Mouse (Mus musculus) CD4-positive, CD25-positive, alpha-beta regulatory T cell, adult 2 months (primary cell): ENCODE measurements around the gene Gabra6.

Source experiments
- DNase-seq: peaks from one replicate; pipeline ENCODE4 v3.0.0-alpha.2; 2012; ENCODE audit warnings: low read depth, low spot score

The Gabra6 gene

DNA sequence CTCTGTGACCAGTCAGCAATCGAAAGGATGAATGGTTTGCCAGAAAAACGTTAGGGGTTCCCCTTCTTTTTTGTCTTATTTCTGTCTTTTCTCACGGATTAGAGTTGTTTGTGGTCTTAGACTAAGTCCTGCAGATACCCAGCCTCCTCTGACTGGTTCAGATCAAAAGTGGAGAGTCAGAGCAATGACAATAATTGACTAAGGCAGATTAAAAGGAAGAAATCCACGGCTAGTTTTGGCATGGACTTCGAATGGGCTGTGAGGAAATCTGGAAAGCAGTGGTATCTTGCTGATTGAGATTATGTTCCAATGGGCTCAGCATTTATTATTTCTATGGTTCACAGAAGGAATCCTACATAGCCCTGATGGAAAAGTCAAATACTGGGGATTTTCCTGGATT lies at the start of gene Gabra6:
Gene Gabra6 (minus strand): TSS at position 191 of the 400 bp plus-strand sequence.
- DNase-seq: no peak

DNA sequence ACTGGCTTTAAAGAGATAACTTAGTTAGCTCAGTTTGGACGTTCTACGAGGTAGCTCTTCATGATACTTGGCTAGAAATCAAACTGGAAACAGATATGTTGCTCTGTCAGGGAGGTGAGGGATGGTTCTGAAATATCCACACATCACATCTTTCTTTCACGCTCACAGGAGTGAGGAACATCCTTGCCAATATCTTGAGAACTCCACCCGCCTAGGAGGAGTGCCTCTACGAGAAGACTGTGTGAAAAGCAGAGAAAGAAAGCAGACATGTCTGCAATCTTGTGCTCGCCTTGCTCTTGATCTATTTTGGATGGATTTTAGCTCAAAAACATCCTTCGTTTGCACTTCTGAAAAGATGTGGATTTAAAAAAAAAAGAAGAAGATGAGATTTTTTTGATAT lies 44.7 kb upstream of the Gabra6 start:
- DNase-seq: no peak

DNA sequence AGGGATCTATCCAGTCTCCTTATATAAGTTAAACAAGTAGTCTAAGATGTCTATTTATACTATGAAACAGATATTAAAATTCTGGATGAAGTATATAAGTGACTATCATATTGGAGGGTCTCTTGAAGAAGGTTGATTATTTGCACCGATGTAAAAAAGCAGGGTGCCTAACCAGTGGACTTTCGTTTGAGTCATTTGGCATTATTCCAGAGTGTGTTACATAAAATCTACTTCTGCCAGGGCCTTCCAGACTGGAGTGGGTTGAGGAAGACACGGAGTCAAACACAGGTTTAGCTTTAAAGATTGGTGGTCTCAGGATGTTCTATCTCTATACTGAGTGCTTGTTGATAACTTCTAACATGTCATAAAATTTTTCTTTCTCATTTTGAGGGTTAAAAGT lies 11.2 kb upstream of the Gabra6 start:
- DNase-seq: no peak

DNA sequence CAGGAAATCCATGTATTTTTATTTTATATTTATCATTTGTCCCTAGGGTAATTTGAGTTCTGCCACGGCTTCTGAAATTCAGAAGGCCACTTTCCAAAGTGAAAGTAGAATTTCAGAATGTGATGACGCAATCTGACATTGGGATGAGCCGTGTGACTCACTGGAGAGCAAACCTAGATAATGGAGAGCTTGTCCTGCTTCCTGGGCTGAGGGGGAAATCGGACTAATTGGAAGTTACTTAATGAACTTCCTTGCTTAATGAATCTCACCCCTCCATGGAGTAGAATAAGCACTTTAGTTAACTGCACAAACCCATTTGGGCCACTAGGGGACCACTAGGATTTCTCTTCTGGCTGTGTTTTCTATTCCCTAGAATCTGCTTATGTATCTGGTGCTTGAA lies 5.4 kb upstream of the Gabra6 start:
- no peak for DNase-seq

DNA sequence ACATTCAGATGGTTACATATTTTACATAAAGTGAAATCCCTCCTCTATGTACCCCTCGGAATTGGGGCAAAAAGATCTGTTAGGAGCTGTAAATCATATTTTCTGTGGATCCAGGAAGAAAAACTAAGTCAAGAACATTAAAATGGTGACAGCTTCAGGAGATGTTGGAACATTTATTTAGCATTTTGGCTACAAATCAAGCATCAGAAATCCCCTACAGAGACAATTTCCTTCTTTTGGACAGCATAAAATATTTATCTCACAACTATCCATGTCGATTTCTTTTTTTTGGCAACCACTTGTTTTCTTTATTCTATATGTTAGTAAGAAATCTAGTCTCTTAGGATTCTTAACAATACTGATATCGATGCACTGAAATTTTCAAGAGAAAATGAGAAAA lies 688 bp upstream of the Gabra6 start:
- DNase-seq: no peak

DNA sequence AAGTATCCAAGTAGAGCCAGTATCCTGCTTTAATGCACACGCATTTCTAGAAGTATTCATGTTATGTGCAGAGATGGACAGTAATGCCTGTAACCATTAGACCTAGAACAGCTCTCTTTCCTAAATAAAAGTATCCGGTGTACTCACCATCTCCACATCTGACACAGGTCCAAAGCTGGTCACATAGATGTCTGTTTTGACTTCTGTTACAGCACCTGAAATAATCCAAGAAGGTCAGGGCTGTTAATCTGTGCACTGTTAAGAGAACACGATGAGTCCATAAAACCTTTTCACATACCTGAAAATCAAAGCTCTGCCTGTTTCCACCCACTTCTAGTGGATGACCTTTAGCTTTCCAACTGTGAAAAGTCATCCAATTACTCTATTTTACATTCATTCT lies 1.4 kb downstream of the Gabra6 start:
- DNase-seq: no peak

DNA sequence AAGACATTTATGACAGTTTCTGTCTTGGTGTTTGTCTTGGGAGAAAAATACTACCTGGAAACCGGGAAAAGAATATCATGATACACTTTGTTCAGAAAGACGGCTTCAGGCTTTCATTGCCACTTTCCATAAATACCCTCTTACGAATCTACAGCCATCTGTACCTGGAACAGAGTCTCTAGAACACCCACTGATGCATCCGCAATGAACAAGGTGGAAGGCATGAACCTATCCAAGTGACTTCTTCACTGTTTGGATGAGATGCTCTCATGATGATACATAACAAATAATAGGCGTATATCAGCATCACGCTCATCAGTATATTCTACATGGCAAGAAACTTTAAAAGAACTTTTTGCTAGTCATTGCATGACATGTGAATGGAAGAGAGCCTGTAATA lies 1.8 kb downstream of the Gabra6 start:
- DNase-seq: no peak

DNA sequence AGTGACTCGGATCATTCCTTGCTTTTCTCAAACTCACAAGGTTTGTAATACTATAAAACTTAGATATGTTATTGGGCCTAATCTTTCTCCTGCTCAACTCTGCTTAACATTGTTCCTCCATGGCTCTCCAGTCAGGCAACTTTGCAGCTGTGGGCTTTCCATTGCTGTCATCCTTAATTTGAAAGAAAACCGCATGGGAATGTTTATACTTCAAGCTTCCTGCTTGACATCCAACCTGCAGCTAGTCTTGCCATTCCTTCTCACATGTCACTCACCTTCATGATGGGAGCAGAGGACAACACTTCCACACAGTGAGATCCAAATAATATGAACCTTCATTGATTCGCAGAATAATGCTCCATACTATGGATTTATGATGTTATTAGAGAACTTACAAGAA lies 2.9 kb downstream of the Gabra6 start:
- no peak for DNase-seq

DNA sequence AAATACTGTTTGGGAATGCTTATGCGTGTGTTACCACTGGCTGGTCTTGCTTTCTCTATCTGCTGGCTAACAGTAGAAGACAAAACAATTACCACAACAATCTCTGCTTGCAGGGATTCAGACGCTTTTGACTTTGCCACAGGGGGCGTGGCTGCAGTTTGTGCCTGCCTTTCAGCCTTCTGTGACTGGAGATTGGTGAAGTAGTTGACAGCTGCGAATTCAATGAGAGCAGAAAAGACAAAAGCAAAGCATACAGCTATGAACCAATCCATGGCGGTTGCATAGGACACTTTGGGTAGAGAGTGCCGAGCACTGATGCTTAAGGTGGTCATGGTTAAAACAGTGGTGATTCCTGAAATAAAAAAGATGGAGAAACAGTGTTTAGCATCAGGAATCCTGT lies 6.0 kb downstream of the Gabra6 start:
- DNase-seq: no peak

DNA sequence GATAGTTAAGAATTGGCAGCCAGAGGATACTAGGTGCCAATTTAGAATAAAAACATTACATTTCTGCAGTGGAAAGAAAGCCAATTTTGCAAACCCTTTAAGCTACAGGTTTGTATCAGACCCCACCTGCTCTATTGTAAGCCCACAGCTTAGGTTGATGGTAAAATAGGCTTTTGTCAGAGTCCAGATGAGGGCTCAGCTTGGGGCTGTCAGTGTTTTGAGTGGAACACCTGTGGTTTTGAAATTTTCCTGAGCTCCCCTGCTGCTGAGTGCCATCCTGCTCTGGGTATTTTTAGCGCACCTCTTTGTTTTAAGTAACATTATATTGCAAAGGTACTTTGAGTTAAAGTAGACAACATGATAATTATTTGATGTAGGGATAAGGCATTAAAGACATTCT lies 10.0 kb downstream of the Gabra6 start:
- DNase-seq: no peak

DNA sequence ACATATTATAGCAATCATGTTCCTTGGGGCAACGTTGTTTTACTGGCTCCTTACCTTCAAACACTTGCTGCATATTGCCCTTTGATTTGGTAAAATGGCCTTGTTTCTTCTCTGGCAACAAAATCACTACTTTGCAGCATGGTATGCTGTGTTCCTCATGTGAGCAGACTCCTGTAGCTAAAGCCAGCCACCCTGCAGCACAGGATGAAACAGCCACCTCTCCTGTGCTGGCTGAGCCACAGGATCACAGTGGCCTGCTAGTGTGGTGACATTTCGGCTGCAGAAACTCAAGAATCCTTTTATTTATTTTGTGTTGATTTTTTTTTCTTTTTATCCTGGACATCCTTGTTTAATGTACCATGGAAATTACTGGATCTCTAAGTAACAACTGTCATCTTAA lies 11.8 kb downstream of the Gabra6 start:
- no peak for DNase-seq

DNA sequence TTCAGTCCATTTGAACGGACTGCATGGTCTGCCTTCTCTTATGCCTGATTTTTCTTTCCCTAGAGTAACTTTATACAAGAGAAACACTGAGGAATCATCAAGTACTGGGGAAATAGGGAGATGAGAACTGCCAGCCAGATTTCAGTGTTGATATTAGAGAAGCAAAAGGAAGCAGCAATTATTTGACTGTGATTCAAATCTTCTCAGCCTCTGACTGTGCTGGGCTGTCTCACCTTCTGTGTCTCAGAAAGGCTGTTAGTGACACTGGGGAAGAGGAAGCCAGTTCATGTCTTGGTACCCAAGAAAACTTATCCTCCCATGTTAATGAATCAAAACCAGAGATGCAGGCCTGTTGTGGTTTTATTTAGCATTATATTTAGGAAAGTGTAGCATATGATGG lies 14.8 kb downstream of the Gabra6 start:
- DNase-seq: no peak

DNA sequence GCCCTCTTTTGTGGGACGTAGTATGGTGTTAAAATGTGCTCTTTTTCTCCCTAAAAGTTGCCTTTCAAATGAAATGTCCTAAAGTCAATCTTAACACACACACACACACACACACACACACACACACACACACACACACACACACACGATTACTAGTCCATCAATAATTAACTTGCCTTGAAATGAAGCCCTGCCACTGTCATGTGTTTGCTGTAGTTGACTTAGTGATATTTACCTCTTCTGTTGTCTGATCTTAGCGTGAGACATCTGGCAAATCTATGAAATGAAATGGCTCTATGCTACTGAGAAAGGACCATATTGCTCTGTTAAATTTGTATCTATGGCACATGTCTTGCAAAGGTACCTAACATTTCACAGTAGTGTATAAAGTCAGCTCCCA lies 61.9 kb downstream of the Gabra6 start:
- no peak for DNase-seq
